Mouse (Mus musculus) left cerebral cortex, adult 6 months (tissue): ENCODE results near the gene Dusp2. TPM values are rescaled to one million over a fixed set of nuclear protein-coding genes. Genes with fewer than 3 reads are reported as not detected.

ENCODE experiments used
- long read RNA-seq, 2 experiments: library from polyadenylated mRNA; unstranded; transcript quantifications; one replicate each; pipeline ENCODE4 v2.0.0; 2019 to 2020
- polyA plus RNA-seq: library from polyadenylated mRNA; unstranded; fragments of <200 nt; fragmentation: Nextera tagmentation; gene quantifications from 2 replicates; pipeline ENCODE4 v1.2.3, GENCODE M21; 2021

The Dusp2 gene
- polyA plus RNA-seq = 2.4 and 2.9 TPM in 2 replicates
- long read RNA-seq, experiment 1, transcript Dusp2-201 (4 exons, 1,617 nt) = major isoform, 6 of 6 reads
- long read RNA-seq, experiment 1, partial matches to known transcripts = 0 of 6 reads
- long read RNA-seq, experiment 1, other reads (novel, unspliced or antisense) = 0 of 6 reads
- long read RNA-seq, experiment 2, partial matches to known transcripts = 0 of 3 reads
- long read RNA-seq, experiment 2, other reads (novel, unspliced or antisense) = 0 of 3 reads

DNA sequence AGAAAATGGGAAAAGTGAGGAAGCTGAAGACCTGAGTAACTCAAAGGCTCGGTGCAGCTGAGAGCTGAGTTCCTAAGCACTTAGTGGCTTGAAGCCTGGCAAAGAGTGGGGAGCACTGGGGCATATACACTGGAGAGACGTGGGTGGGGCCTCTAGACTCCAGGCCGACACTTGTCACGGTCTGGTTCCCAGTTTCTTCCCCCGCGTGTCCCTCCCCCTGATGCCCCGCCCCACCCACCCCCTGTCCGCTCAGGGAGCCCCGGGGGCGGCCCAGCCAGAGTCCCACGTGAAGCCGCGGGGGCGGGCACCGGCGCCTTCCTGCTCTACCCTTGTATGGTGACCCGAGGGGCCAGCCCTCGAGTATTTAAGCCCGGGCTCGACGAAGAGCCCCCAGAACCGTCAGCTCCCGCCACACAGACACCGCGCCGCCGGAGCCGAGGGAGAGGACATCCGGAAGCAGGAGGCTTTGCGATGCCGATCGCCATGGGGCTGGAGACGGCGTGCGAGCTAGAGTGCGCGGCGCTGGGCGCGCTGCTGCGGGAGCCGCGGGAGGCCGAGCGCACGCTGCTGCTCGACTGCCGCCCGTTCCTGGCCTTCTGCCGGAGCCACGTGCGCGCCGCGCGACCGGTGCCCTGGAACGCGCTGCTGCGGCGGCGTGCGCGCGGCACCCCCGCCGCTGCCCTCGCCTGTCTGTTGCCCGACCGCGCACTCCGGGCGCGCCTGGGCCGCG is at the start of gene Dusp2:
TSS of gene Dusp2 (plus strand) at position 393 of the 730 bp plus-strand sequence.

DNA sequence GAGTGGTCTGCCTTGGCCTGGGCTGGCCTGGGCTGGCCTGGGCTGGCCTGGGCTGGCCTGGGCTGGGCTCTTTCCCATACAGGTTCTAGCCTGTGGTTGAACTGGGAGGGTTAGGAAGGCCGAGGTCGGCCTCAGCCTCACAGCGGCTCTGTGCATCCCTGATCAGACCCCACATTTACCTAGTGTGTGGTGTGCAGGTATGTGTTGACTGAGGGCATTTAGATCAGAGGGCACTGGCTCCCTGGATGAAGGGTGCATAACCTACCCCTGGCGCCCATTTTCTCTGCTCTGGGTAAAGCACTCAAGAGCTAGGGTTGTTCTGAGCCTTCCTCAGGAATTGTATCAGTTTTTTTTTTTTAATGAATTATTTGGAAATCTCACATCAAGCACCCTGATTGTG is 2.5 kb downstream of the Dusp2 start, which contains the start of gene Astl:
TSS of gene Astl (plus strand) at position 224 of the 400 bp plus-strand sequence.

DNA sequence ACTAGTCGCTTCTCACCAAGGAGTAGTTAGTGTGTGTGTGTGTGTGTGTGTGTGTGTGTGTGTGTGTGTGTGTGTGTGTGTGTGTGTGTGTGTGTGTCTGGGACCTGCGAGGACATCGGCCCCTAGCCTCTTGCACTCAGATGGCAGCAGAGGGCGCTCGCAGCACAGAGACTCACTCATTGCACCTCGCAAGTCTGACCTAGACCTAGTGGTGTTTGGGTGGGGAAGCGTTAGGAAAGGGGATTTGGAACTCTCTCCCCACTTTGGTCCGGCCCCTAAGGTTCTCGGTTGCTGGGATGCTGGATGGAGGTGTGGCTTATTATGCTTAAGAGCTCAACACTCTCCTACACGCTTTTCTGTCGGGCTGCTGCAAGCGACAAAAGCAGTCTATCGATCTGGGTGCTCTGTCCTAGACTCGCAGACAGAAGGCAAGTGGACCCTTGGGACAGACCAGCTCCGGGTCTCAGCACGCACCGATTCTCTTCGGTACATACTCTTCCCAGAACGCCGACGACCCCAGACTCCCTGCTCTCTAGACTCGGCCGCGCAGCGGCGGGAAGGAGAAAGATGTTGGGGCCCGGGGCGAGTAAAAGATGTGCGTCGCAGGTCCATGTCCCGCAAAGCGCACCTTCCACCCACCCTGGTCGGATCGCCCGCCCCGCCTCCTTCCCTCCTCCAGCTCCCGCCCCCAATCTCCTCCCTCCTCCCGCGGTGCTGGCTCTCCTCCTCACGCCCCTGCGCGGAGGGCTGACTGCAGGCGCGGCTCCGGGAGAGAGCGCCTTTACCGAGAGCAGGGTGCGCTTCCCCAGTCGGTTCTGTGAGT is 26.7 kb downstream of the Dusp2 start, which contains the start of gene Adra2b:
TSS of gene Adra2b (plus strand) at position 750 of the 823 bp plus-strand sequence.

Other genes starting within 250 kb of the Dusp2 start
- 1.0 and 1.1 TPM in 2 replicates for gene Ncaph, start 202.2 kb upstream of the Dusp2 start, polyA plus RNA-seq
- gene Itpripl1, start 192.7 kb upstream of the Dusp2 start, polyA plus RNA-seq = 4.6 and 5.6 TPM in 2 replicates
- gene 1810024B03Rik, start 127.9 kb upstream of the Dusp2 start, polyA plus RNA-seq = 1.2 TPM in 2 replicates
- 19.2 and 23.1 TPM in 2 replicates for gene Snrnp200, start 127.8 kb upstream of the Dusp2 start, polyA plus RNA-seq
- 26.4 and 45.7 TPM in 2 replicates for gene Ciao1, start 88.3 kb upstream of the Dusp2 start, polyA plus RNA-seq
- 34.3 and 92.3 TPM in 2 replicates for gene Tmem127, start 88.3 kb upstream of the Dusp2 start, polyA plus RNA-seq
- 43.4 and 44.6 TPM in 2 replicates for gene Stard7, start 65.9 kb upstream of the Dusp2 start, polyA plus RNA-seq
- not detected in 2 replicates for gene Astl, start 2.5 kb downstream of the Dusp2 start, polyA plus RNA-seq
- gene Adra2b, start 27.0 kb downstream of the Dusp2 start, polyA plus RNA-seq = 0.73 and 1.2 TPM in 2 replicates
- 0.08 TPM in 1 of 2 replicates, not detected in the other for gene Gpat2, start 89.0 kb downstream of the Dusp2 start, polyA plus RNA-seq
- 39.2 and 51.0 TPM in 2 replicates for gene Fahd2a, start 108.4 kb downstream of the Dusp2 start, polyA plus RNA-seq
- 44.6 and 49.5 TPM in 2 replicates for gene Kcnip3, start 185.9 kb downstream of the Dusp2 start, polyA plus RNA-seq
- 0.06 and 0.36 TPM in 2 replicates for gene Prom2, start 205.3 kb downstream of the Dusp2 start, polyA plus RNA-seq